Mouse (Mus musculus) Patski (cell line): Measurements from ENCODE around the gene Gm20721. TPM values are rescaled to one million over a fixed set of nuclear protein-coding genes. Genes with fewer than 3 reads are reported as not detected.
A peak's percentile ranks its signal among the peaks of the same experiment; 100 is the strongest.
"Not testable (repeated sequence)": the region's sequence is repeated elsewhere in the genome, so short reads cannot be mapped to it uniquely, and the experiment has no call there.

Experiments used
- ATAC-seq: fragments of 100-300 bp; one replicate; pipeline ENCODE4 v1.8.0; 2021
- CTCF ChIA-PET: fragments of 350-600 bp; sonication (Branson Sonifier 250); formaldehyde crosslinking; loops from one replicate; lab custom pipeline; 2022; ENCODE audit warnings: inconsistent platforms; lab: Charles Lee
- POLR2A ChIA-PET: fragments of 350-600 bp; sonication (Branson Sonifier 250); formaldehyde crosslinking; loops from one replicate; lab custom pipeline; 2022; ENCODE audit warnings: antibody characterized with exemption, inconsistent platforms; lab: Charles Lee
- DNase-seq: peaks from one replicate; pipeline ENCODE4 v3.0.0-alpha.2; 2011; ENCODE audit warnings: low read depth, low spot score
- H3K27me3 ChIP-seq: fragments of 371-371 bp; one replicate; pipeline ENCODE4 v1.5.1; 2021
- CTCF ChIP-seq: fragments of 100-300 bp; IDR thresholded peaks from one replicate; pipeline ENCODE4 v1.5.1; 2021
- in situ Hi-C: fragments of 300-500 bp; cut with MboI; formaldehyde crosslinking; loops from 3 replicates; pipeline ENCODE4 v1.11.1; 2018; ENCODE audit warnings: low pct_unique_long_range_greater_than_20kb, mixed read lengths
- polyA plus RNA-seq: library from polyadenylated mRNA; unstranded; gene quantifications from one replicate; pipeline ENCODE4 v1.2.3, GENCODE M21; 2021

Gene Gm20721
- 152 TPM for polyA plus RNA-seq

DNA sequence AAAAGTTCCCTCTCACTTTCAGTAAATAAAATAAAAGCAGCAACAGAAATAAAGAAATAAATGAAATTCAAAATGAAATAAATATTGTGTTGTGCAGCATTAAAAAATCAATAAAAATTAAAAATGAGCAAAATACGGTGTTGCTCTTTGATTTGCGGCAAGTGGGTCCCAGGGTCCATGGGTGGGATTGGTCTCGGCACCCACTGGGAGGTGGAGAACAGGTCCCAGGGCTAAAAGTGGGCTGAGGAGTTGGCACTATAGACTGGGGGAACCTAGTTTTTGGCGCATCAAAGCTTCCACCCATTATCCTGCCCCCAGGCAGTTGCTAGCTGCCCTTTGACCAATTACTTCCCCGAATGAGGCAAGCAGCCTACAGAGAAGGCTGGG lies at the start of gene Gm20721:
Gene Gm20721 (minus strand): TSS at position 101 of the 387 bp plus-strand sequence.
- CTCF ChIA-PET = interaction anchor here (1.2 kb wide), 1 partner anchor 43 kb away, joined by 3 read pairs; no protein-coding TSS in a partner anchor
- in situ Hi-C loops = no loop called here
- TF ChIP-seq CTCF = no peak

DNA sequence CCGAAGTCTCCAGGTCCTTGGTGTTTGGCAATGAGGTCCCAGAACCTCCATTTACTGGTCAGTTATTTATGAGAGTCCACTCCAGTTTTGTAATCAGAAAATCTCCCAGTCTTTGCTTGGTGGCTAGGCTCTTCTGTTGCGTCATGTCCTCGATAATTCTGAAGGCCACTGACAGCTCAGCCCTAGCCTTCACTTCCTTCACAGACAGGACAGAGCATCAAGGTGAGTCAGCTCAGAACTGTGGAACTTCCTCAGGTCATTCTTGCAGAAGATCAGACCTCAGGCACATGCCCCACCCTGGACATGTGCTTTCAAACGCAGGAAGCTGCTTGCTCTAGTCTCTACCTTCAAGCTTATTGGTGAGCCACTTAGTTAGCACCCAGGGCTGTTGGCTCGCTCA lies 46.9 kb upstream of the Gm20721 start:
- H3K27me3 ChIP-seq = no peaks in the 10 kb centered on the region
- ChIA-PET POLR2A (no interaction called here), CTCF (no interaction called here)
- no peak for TF ChIP-seq CTCF
- no peak for ATAC-seq
- in situ Hi-C loops = no loop called here
- DNase-seq = no peak

More for the DNA sequence above, at the start of gene Gm20721:
- POLR2A ChIA-PET = no interaction called here
- ATAC-seq = no peak
- DNase-seq = no peak
- H3K27me3 ChIP-seq = no peaks in the 10 kb centered on the region

DNA sequence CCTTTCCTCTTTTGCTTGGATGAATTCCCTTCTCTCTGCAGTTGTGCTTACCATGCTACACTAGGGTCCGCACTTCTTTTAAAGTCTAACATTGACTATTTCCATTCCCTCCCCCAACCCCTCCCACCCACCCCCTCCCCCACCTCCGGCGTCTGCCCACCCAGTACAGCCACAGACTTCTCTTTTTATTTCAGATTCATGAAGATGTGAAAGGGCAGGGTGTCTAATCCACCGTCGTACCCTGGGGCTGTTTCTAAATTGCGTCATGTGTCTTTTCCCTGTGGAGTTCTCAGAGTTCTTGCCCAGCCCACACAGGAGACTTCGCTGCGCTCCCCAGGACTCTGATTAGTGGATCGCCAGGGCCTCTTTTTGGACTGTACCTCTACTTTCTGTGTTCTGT lies 46.0 kb upstream of the Gm20721 start:
- H3K27me3 ChIP-seq = no peaks in the 10 kb centered on the region
- in situ Hi-C loops = no loop called here
- no peak for DNase-seq
- no peak for ATAC-seq
- CTCF ChIA-PET = no interaction called here
- no peak for TF ChIP-seq CTCF
- POLR2A ChIA-PET = no interaction called here

DNA sequence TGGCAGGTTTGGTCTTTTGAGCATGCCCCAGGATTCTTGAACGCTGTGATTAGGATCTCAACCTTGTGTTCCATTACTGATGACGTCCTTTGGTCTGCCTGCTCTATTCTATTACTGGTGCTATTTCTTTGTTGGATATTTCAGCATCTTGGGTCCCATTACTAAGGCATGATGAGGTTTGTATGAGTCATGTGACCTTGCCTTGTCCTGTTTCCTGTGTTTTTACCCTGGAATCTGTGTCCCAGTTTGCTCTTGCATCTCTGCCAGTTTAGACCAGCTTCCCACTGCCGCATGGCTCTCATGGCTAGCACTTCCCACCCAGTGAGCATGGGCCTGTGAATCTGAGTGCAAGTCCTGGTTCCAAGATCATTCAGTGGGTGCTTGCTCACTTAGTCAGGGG lies 45.4 kb upstream of the Gm20721 start:
- DNase-seq = no peak
- POLR2A ChIA-PET = no interaction called here
- in situ Hi-C loops = no loop called here
- H3K27me3 ChIP-seq = no peaks in the 10 kb centered on the region
- no peak for TF ChIP-seq CTCF
- CTCF ChIA-PET = no interaction called here
- no peak for ATAC-seq

DNA sequence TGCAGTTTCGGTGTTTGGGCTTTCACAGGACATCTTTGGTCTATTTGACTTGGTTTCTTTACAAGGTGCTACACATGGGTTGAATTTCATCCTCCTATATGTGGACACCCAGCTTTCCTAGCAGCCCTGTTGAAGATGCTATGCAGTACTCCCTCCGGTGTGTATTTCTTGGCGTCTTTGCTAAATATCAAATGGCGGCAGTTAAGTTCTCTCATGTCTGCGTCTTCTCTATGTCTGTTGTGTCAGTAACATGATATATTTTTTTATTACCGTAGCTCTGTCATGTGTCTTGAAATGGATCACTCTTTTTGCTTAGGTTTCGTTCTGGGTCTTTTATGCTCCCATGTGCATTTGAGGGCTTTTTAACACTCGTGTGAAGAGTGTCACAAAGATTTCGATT lies 34.5 kb upstream of the Gm20721 start:
- DNase-seq (no peak), ATAC-seq (no peak)
- TF ChIP-seq CTCF = no peak
- ChIA-PET CTCF (no interaction called here), POLR2A (interaction anchor here (0.7 kb wide), 1 partner anchor 56 kb away, joined by 4 read pairs; no protein-coding TSS in a partner anchor)
- in situ Hi-C loops = no loop called here
- H3K27me3 ChIP-seq = peaks cover 18% of the 10 kb centered on the region

DNA sequence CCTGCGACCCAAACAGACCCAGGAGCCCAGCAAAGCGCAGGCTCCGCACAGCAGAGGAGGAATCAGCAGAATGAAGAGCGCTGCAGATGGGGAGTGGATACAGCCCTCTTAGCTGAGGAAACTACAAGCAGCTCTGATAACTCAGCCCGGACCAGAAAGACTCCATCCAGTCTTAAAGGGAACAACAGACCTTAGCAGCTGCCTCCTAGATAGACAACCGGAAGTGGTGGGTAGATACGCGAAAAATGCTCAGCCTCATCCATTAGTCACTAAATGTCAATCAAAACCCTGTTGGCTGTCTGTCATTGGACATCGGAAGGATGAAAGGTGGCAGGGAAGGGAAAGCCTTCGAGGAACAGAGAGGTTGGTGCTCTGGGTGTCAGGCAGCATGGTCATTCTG lies 20.1 kb upstream of the Gm20721 start:
- peaks cover 13% of the 10 kb centered on the region for H3K27me3 ChIP-seq
- ChIA-PET POLR2A (no interaction called here), CTCF (no interaction called here)
- ATAC-seq (no peak), DNase-seq (no peak)
- TF ChIP-seq CTCF = no peak
- in situ Hi-C loops = no loop called here

DNA sequence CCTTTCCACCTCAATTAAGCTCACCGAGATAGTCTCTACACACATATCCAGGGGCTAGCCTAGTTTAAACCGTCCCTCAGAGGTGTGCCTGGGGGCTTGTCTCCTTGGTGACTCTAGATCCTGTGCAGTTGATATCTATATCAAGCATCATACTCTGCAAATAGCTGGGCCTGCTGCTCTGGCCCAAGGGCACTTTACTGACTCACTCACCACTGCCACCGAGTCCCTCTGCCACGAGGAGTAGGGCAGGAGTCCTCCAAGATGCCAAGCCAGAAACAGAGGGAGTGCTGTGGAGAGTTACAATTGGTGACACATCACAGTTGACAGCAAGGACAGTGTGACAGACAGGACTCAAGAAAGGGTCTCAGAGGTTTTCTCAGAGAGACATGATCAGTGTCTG lies 13.1 kb upstream of the Gm20721 start:
- TF ChIP-seq CTCF = no peak
- CTCF ChIA-PET = interaction anchor here (1.1 kb wide), 1 partner anchor 9 kb away, joined by 3 read pairs; no protein-coding TSS in a partner anchor
- in situ Hi-C loops = no loop called here
- ATAC-seq = no peak
- no peak for DNase-seq
- POLR2A ChIA-PET = no interaction called here
- H3K27me3 ChIP-seq = no peaks in the 10 kb centered on the region

DNA sequence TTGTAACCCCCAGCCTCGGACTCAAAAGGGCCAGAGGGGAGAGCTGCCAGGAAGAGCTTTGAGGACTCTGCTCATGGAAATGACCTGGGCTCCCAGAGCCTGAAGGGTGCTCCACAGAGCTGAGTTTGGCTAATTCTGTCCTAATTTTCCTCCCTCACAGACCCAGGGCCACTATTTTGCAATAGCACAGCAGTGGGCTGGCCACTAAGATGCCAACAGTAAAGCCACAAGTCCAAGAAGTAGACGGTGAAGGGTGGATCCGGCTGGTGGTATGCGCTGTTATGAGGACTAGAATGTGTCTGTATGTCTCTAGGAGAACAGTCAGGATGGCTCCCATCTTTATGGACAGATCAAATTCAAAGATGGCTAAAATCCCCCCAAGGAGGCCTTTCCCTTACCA lies 12.0 kb upstream of the Gm20721 start:
- no peak for ATAC-seq
- POLR2A ChIA-PET = no interaction called here
- no peak for DNase-seq
- no peak for TF ChIP-seq CTCF
- in situ Hi-C loops = no loop called here
- CTCF ChIA-PET = interaction anchor here (1.1 kb wide), 1 partner anchor 8 kb away, joined by 3 read pairs; no protein-coding TSS in a partner anchor
- H3K27me3 ChIP-seq = no peaks in the 10 kb centered on the region

DNA sequence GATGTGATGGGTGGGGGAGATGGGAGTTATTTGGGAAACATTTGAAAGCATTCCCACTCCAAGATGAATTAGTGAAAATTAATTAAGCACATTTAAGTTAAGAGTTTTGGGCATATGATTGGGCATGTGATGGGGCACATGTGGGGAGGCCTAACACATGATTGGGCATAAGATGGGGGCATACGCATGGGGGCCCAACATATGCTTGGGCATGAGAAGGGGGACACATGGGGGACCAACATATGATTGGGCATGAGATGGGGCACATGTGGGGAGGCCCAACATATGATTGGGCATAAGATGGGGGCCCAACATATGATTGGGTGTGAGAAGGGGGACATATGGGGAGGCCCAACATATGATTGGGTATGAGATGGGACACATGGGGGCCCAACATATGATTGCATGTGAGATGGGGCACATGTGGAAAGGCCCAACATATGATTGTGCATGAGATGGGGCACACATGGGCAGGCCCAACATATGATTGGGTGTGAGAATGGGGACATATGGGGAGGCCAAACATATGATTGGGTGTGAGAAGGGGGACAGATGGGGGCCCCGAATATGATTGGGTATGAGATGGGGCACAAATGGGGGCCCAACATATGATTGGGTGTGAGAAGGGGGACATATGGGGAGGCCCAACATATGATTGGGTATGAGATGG lies 622 bp upstream of the Gm20721 start:
- H3K27me3 ChIP-seq, ATAC-seq, in situ Hi-C loops, DNase-seq, CTCF ChIA-PET, POLR2A ChIA-PET: not testable (repeated sequence)

DNA sequence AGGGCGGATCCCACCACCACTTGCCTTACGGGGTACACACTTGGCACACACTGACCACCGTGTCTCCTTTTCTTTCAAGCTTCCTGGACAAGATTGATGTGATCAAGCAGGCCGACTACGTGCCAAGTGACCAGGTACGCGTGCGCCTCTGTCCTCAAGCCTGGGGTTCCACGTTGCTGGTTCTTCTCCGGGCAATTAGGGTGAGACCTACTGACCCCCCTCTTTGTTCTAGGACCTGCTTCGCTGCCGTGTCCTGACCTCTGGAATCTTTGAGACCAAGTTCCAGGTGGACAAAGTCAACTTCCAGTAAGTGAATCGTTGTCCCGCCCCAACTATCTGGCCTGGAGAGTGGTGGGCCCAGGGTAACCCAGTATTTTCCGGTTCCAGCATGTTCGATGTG lies 1.5 kb downstream of the Gm20721 start:
- no peaks in the 10 kb centered on the region for H3K27me3 ChIP-seq
- no peak for TF ChIP-seq CTCF
- POLR2A ChIA-PET = no interaction called here
- in situ Hi-C loops = loop anchor here (5.0 kb wide), 1 partner anchor 127 kb away; the partner anchor contains the start of gene Prelid3b
- DNase-seq = no peak
- ATAC-seq = no peak
- CTCF ChIA-PET = no interaction called here

DNA sequence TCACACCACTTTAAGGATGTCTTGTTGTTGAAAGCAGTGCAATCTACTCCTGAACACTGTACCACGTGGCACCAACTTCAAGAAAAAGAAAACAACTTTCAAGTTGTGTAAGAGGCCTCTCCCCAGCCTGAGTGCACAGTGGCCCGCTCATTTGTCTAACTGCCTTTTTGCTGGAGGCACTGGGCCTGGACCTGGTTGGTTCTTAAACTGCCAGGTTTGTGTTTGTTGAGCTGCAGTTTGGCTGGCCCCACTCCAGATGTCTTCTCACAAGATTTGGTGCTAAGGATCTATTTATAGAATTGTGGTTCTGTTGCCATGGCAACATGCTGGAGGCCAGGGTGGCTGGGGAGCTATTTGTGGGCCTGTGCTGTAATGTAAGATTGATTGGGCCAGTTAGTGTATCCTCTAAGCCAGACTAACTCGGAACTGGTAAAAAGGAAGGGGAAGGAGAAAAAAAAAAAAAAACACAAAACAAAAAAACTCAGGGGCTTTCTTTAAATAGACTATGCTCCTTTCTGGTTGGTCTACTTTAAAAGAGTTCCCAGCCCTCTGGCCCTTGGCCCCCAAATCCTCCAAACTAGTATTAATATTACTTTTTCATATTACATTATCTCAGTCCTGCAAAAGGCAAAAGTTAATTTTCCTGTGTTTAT lies 2.4 kb downstream of the Gm20721 start:
- ATAC-seq (peak; percentile 93), DNase-seq (peak; percentile 97)
- POLR2A ChIA-PET = no interaction called here
- TF ChIP-seq CTCF = no peak
- CTCF ChIA-PET = interaction anchor here (0.9 to 2.6 kb wide), 3 partner anchors 10 to 13 kb away, joined by 3 to 7 read pairs (median 5); no protein-coding TSS in a partner anchor
- in situ Hi-C loops = loop anchor here (5.0 kb wide), 1 partner anchor 128 kb away; the partner anchor contains the start of gene Prelid3b
- no peaks in the 10 kb centered on the region for H3K27me3 ChIP-seq
